Mouse (Mus musculus): Measurements from ENCODE around the gene Rdh7. TPM values are rescaled to one million over a fixed set of nuclear protein-coding genes. Genes with fewer than 3 reads are reported as not detected.
"Not testable (repeated sequence)": the region's sequence is repeated elsewhere in the genome, so short reads cannot be mapped to it uniquely, and the experiment has no call there.

Rdh7 gene
- total RNA-seq, 4 experiments from 2014 or later = not detected

GRCm38 (mm10) chr10:127893163-127894022, 4.8 kb upstream of the Rdh7 start:
- not testable (repeated sequence) for DNase-seq (ENCODE audit: low spot score in 2 of 2)

GRCm38 (mm10) chr10:127891481-127891880, 2.9 kb upstream of the Rdh7 start:
- no peak for DNase-seq (ENCODE audit: low spot score in 2 of 2)

GRCm38 (mm10) chr10:127886971-127887370, 1.6 kb downstream of the Rdh7 start:
- no peak for DNase-seq (ENCODE audit: low spot score in 2 of 2)

- DNase-seq (ENCODE audit: low spot score in 2 of 2) = no peak
Measured at GRCm38 (mm10) chr10:127886551-127886950, 2.1 kb downstream of the Rdh7 start.

- DNase-seq (ENCODE audit: low spot score in 2 of 2) = no peak
Measured at GRCm38 (mm10) chr10:127881041-127881440, 7.6 kb downstream of the Rdh7 start.

GRCm38 (mm10) chr10:127879155-127879688, 9.4 kb downstream of the Rdh7 start:
- no peak for DNase-seq (ENCODE audit: low spot score in 2 of 2)

- no peak for DNase-seq (ENCODE audit: low spot score in 2 of 2)
Measured at GRCm38 (mm10) chr10:127878262-127879057, 10.2 kb downstream of the Rdh7 start.

GRCm38 (mm10) chr10:127877681-127878080, 10.9 kb downstream of the Rdh7 start:
- no peak for DNase-seq (ENCODE audit: low spot score in 2 of 2)

GRCm38 (mm10) chr10:127872484-127872883, 16.1 kb downstream of the Rdh7 start:
- no peak for DNase-seq (ENCODE audit: low spot score in 2 of 2)

- no peak for DNase-seq (ENCODE audit: low spot score in 2 of 2)
Measured at GRCm38 (mm10) chr10:127866232-127866631, 22.4 kb downstream of the Rdh7 start, which contains the start of gene Rdh16f2. Rdh16f2 (plus strand) TSS chr10:127866474.

- DNase-seq (ENCODE audit: low spot score in 2 of 2) = no peak
Measured at GRCm38 (mm10) chr10:127864931-127865330, 23.7 kb downstream of the Rdh7 start.

GRCm38 (mm10) chr10:127856376-127856775, 32.2 kb downstream of the Rdh7 start:
- DNase-seq (ENCODE audit: low spot score in 2 of 2) = no peak

- no peak for DNase-seq (ENCODE audit: low spot score in 2 of 2)
Measured at GRCm38 (mm10) chr10:127849628-127850027, 39.0 kb downstream of the Rdh7 start, which contains the start of gene Rdh19. Rdh19 (plus strand) TSS chr10:127849928.

- no peak for DNase-seq (ENCODE audit: low spot score in 2 of 2)
Measured at GRCm38 (mm10) chr10:127848089-127848488, 40.5 kb downstream of the Rdh7 start.

- DNase-seq (ENCODE audit: low spot score in 2 of 2) = not testable (repeated sequence)
Measured at GRCm38 (mm10) chr10:127845945-127846344, 42.7 kb downstream of the Rdh7 start.

- no peak for DNase-seq (ENCODE audit: low spot score in 2 of 2)
Measured at GRCm38 (mm10) chr10:127840776-127841175, 47.8 kb downstream of the Rdh7 start.

GRCm38 (mm10) chr10:127838539-127838938, 50.1 kb downstream of the Rdh7 start:
- DNase-seq (ENCODE audit: low spot score in 2 of 2) = peak in 1 of 2 experiments; percentile 14

GRCm38 (mm10) chr10:127837793-127838192, 50.8 kb downstream of the Rdh7 start:
- DNase-seq (ENCODE audit: low spot score in 2 of 2) = not testable (repeated sequence)

GRCm38 (mm10) chr10:127835292-127835691, 53.3 kb downstream of the Rdh7 start:
- no peak for DNase-seq (ENCODE audit: low spot score in 2 of 2)

GRCm38 (mm10) chr10:127834186-127834585, 54.4 kb downstream of the Rdh7 start:
- not testable (repeated sequence) for DNase-seq (ENCODE audit: low spot score in 2 of 2)
